Mouse (Mus musculus) gastrocnemius, adult 8-10 months (tissue): ENCODE data around the gene Bzw2. TPM values are rescaled to one million over a fixed set of nuclear protein-coding genes. Genes with fewer than 3 reads are reported as not detected.

Experiments
- DNase-seq, 2 experiments: peaks; one replicate each; pipeline ENCODE4 v3.0.0; 2022; ENCODE audit warnings: low spot score in 2 of 2
- total RNA-seq, 4 experiments: library from RNA; stranded (reverse); gene quantifications; 2 replicates each; pipeline ENCODE4 v1.2.4; 2022

Bzw2 gene
- total RNA-seq, 4 experiments from 2014 or later, result 96.8 to 117 (median 106) TPM

DNA sequence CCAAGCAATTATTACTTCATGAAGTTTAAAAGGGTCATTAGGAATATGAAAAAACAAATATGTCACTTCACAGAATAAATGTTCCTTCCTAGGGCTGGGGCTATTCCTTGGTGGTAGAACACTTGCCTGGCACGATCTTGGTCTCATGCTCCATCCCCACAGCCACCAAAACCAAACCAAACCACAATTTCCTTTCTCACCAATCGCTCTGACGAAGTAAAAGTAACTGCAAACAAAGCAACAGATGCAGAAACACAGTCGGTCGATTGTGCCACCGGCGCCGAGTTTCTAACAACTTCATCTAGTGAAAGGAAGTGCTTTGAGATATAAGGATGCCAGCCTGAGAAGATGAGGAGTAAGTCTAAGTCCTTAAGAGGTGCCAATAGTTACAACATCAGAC is 21.6 kb downstream of the Bzw2 start:
- no peak for DNase-seq

DNA sequence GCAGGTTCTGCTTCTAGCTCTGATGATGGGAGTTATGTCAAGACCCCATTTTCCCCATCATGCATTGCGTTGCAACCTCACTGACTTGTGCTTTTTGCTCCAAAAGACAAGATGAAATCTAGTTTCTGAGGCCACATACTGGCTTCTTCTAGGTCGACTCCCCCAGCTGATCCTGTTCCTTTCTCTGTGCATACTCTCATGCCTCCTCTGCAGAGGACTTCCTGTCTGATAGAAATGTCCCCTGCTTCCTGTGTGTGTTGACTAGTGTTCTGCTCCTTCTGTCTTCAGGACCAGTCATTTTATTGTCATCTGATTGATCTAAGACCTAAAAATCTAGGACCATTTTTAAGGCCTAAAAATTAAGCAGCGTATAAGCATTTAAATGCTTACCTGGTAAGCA is 22.5 kb downstream of the Bzw2 start:
- DNase-seq, result no peak

GRCm38 (mm10) chr12:36134111-36134510 is 23.8 kb downstream of the Bzw2 start:
- no peak for DNase-seq

GRCm38 (mm10) chr12:36133547-36133946 is 24.3 kb downstream of the Bzw2 start:
- no peak for DNase-seq

DNA sequence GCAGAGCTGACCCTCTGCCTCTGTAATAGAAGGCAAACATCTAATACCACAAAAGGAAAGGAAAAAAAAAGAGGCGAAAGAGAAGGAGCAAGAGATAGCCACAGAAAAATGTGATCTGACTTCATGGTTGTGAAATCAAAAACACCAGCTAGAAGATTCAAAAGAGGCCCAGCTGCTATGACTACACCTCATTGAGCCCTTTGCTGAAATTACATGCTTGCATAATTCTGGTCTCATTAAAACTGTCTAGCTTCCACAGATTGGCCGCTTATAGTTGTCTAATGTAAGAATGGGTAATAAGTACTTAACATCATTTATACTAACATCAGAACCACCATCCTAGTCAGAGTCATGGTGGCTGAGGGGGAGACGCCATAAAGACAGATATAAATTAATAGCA is 25.2 kb downstream of the Bzw2 start:
- no peak for DNase-seq

DNA sequence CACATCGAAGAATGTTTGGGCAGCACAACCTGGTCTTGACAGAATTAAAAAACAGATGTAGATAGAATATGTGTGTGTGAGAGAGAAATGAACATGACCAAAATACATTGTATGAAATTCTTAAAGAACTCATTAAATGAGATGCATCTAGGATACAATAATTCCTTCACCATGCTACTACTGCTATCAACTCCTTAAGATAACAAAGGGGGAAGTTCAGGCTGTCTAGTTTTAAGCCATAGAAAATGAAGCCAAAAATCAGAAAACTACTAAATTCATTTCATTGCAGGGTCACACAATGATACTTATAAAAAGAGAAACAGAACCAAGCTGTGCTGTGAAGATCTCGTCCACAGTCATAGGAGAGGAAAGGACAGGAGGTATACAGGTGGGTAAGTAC is 25.6 kb downstream of the Bzw2 start:
- DNase-seq, result no peak

DNA sequence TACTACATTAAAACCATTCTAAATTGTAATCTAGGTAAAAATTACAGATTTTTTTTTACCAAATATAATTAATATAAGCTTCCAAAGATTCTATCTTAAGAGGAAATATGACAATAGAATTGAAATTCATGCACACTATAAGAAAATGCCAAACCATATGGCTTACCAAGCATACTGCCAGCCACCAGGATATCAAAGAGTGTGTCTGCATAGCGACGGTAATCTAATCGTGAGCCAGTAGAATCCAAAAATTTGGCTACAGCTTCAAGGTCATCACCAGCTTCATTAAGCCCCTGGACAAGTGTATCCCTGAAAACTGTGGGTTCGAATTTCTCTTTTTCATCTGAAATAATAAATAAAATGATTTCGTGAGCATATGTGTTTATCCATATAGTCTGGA is 28.1 kb downstream of the Bzw2 start:
- no peak for DNase-seq

GRCm38 (mm10) chr12:36126049-36126448 is 31.8 kb downstream of the Bzw2 start:
- DNase-seq, result no peak

DNA sequence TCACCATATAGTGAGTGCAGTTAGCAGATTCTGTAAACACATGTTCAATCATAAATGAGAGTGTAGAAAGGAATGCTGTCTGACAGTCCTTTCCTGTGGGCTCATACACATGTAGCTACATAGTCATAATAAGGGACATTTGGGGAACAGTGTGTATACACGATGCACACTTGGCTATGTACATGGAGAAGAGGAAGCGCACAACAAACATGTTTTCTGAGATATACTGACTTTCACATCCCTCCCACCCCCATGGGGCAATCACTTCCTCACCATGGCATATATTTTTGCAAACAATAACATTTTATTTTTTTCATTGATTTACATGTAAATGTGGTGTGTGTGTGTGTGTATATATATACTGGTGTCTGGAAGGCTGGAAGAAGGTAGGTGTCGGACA is 38.6 kb downstream of the Bzw2 start:
- DNase-seq, result no peak

DNA sequence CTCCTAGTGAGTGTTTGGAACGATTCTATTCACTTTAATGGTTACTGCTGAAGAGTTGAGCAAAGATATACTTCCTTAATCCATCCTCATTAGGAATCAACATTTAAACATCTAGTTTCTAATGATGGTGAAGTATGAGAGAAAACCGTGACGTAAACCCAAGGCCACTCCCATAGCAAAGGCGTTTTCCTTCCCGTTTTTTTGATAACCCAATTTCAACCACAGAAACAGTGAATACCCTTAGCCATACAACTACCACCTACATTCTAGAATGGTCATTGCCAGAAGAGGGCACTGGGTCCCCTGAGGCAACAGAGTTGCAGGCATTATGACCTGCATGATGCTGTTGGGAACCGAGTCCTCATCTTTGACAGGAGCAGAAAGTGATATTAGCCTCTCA is 40.7 kb downstream of the Bzw2 start:
- DNase-seq, result no peak

GRCm38 (mm10) chr12:36112081-36112480 is 45.8 kb downstream of the Bzw2 start:
- DNase-seq, result no peak

- no peak for DNase-seq
Observed at GRCm38 (mm10) chr12:36111110-36111509, 46.8 kb downstream of the Bzw2 start.

DNA sequence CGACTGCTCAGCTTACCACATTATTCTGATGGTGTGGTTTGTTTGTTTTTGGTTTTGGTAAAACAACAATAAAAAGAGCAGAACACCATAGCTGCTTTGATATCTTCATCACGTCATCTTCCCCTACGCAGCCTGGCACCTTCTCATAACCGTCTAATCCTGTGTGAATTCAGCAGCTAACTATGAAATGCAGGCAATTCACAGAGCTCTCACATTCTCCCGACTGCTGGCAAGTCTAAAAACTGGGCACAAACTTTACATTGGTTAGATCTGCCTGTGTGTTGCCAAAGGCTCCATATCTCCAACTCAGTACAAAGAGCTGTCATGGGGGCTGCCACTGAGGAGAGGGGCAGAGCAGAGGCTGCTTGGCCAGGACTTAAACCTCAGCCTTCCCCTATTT is 47.4 kb downstream of the Bzw2 start:
- no peak for DNase-seq

- DNase-seq, result no peak
Observed at GRCm38 (mm10) chr12:36108442-36108841, 49.4 kb downstream of the Bzw2 start.

DNA sequence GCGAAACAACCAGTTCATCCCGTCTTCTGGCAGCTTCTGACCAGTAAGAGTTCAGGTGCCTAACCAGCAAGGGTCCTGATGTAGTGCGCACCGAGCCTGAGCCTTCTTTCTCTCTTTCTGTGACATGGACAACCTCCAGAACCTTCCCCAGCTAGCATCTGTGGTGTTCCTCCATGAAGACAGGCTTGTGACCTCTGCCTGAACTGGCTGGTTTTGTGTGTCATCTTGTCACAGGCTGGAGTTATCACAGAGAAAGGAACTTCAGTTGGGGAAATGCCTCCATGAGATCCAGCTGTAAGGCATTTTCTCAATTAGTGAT is 54.3 kb downstream of the Bzw2 start:
- no peak for DNase-seq

GRCm38 (mm10) chr12:36102733-36103591 is 54.9 kb downstream of the Bzw2 start:
- no peak for DNase-seq

- DNase-seq, result no peak
Observed at GRCm38 (mm10) chr12:36095371-36095880, 62.5 kb downstream of the Bzw2 start.

GRCm38 (mm10) chr12:36093081-36093670 is 64.7 kb downstream of the Bzw2 start:
- no peak for DNase-seq

GRCm38 (mm10) chr12:36091964-36092363 is 65.9 kb downstream of the Bzw2 start:
- no peak for DNase-seq

GRCm38 (mm10) chr12:36089221-36089620 is 68.7 kb downstream of the Bzw2 start:
- no peak for DNase-seq

GRCm38 (mm10) chr12:36088804-36089203 is 69.1 kb downstream of the Bzw2 start:
- DNase-seq, result no peak

GRCm38 (mm10) chr12:36085380-36085779 is 72.5 kb downstream of the Bzw2 start:
- no peak for DNase-seq
